Mouse (Mus musculus) MEL (cell line): ENCODE results near the gene Pphln1. TPM values are rescaled to one million over a fixed set of nuclear protein-coding genes. Genes with fewer than 3 reads are reported as not detected.

Experiments
- DNase-seq: peaks from one replicate; pipeline ENCODE4 v3.0.0; 2011; ENCODE audit warnings: low read depth, low spot score
- H3K27ac ChIP-seq: 2 replicates; pipeline ENCODE4 v1.5.1; 2012; ENCODE audit warnings: low read depth, mild to moderate bottlenecking, control low read depth, low read length, moderate library complexity; ENCODE audit not compliant: control insufficient read depth
- H3K27me3 ChIP-seq, 2 experiments: fragments of 150-350 bp in 1 of 2; sonication (generic) in 1 of 2; 2 replicates each; pipeline ENCODE4 v1.6.1; 2012; ENCODE audit warnings: low read length in 2 of 2, mild to moderate bottlenecking in 2 of 2, improper control_type of control experiment in 1 of 2, moderate library complexity in 1 of 2; ENCODE audit not compliant: insufficient read depth in 2 of 2, control insufficient read depth in 1 of 2
- H3K36me3 ChIP-seq, 2 experiments: 2 replicates each; pipeline ENCODE4 v1.6.1; 2012 to 2014; ENCODE audit warnings: low read length in 2 of 2, improper control_type of control experiment in 1 of 2, inconsistent platforms in 1 of 2, mild to moderate bottlenecking in 1 of 2; ENCODE audit not compliant: insufficient read depth in 2 of 2, control insufficient read depth in 1 of 2
- H3K4me1 ChIP-seq, 2 experiments: fragments of 150-350 bp in 1 of 2; sonication (generic) in 1 of 2; 2 replicates each; pipeline ENCODE4 v1.6.1; 2012; ENCODE audit warnings: low read length in 2 of 2, improper control_type of control experiment in 1 of 2, mild to moderate bottlenecking in 1 of 2; ENCODE audit not compliant: insufficient read depth in 2 of 2, control insufficient read depth in 1 of 2
- H3K4me3 ChIP-seq, 2 experiments: fragments of 150-350 bp in 1 of 2; sonication (generic) in 1 of 2; 2 replicates each; pipeline ENCODE4 v1.5.1; 2012; ENCODE audit warnings: low read depth in 2 of 2, low read length in 2 of 2, mild to moderate bottlenecking in 2 of 2, moderate library complexity in 2 of 2, control low read depth in 1 of 2, improper control_type of control experiment in 1 of 2; ENCODE audit not compliant: control insufficient read depth in 1 of 2, insufficient read depth in 1 of 2
- H3K79me2 ChIP-seq: 2 replicates; pipeline ENCODE4 v1.6.1; 2012; ENCODE audit warnings: mild to moderate bottlenecking, low read length, moderate library complexity; ENCODE audit not compliant: control insufficient read depth, poor library complexity, insufficient read depth
- H3K9ac ChIP-seq: 2 replicates; pipeline ENCODE4 v1.6.1; 2012; ENCODE audit warnings: low read depth, mild to moderate bottlenecking, control low read depth, low read length, moderate library complexity; ENCODE audit not compliant: control insufficient read depth, poor library complexity, severe bottlenecking
- H3K9me3 ChIP-seq: fragments of 150-350 bp; sonication (generic); replicated peaks from 2 replicates; pipeline ENCODE4 v1.6.1; 2012; ENCODE audit warnings: mild to moderate bottlenecking, low read length, improper control_type of control experiment, moderate library complexity; ENCODE audit not compliant: insufficient read depth
- CHD1 ChIP-seq: IDR thresholded peaks from 2 replicates; pipeline ENCODE4 v1.6.1; 2012; ENCODE audit warnings: low read depth, mild to moderate bottlenecking, inconsistent platforms, low read length, improper control_type of control experiment
- CHD2 ChIP-seq: IDR thresholded peaks from 2 replicates; pipeline ENCODE4 v1.6.1; 2011; ENCODE audit warnings: low read length, improper control_type of control experiment
- E2F4 ChIP-seq: IDR thresholded peaks from 2 replicates; pipeline ENCODE4 v1.6.1; 2011; ENCODE audit warnings: low read depth, low read length, improper control_type of control experiment, borderline replicate concordance
- ELF1 ChIP-seq: IDR thresholded peaks from 2 replicates; pipeline ENCODE4 v1.6.1; 2014; ENCODE audit warnings: low read depth, mild to moderate bottlenecking, inconsistent platforms, low read length, improper control_type of control experiment, moderate library complexity
- ETS1 ChIP-seq: IDR thresholded peaks from 2 replicates; pipeline ENCODE4 v1.6.1; 2012; ENCODE audit warnings: low read depth, mild to moderate bottlenecking, inconsistent platforms, low read length, improper control_type of control experiment, moderate library complexity
- HCFC1 ChIP-seq: IDR thresholded peaks from 2 replicates; pipeline ENCODE4 v1.6.1; 2012; ENCODE audit warnings: low read depth, mild to moderate bottlenecking, inconsistent platforms, low read length, improper control_type of control experiment, moderate library complexity
- JUND ChIP-seq: IDR thresholded peaks from 2 replicates; pipeline ENCODE4 v1.6.1; 2011; ENCODE audit warnings: low read depth, mild to moderate bottlenecking, improper control_type of control experiment, low read length
- KAT2A ChIP-seq: conservative IDR thresholded peaks from 2 replicates; pipeline ENCODE4 v1.6.1; 2012; ENCODE audit warnings: low read depth, low read length, improper control_type of control experiment, inconsistent platforms
- MAX ChIP-seq: IDR thresholded peaks from 2 replicates; pipeline ENCODE4 v1.6.1; 2011; ENCODE audit warnings: low read length, improper control_type of control experiment
- MAZ ChIP-seq: IDR thresholded peaks from 2 replicates; pipeline ENCODE4 v1.6.1; 2012; ENCODE audit warnings: low read depth, mild to moderate bottlenecking, inconsistent platforms, low read length, improper control_type of control experiment
- MYB ChIP-seq: IDR thresholded peaks from 2 replicates; pipeline ENCODE4 v1.6.1; 2011; ENCODE audit warnings: mild to moderate bottlenecking, low read depth, low read length, improper control_type of control experiment
- NELFE ChIP-seq: IDR thresholded peaks from 2 replicates; pipeline ENCODE4 v1.6.1; 2011; ENCODE audit warnings: low read depth, low read length, improper control_type of control experiment
- NRF1 ChIP-seq: IDR thresholded peaks from 2 replicates; pipeline ENCODE4 v1.6.1; 2014; ENCODE audit warnings: low read depth, mild to moderate bottlenecking, inconsistent platforms, low read length, improper control_type of control experiment, moderate library complexity; ENCODE audit not compliant: poor library complexity, insufficient read depth, severe bottlenecking
- POLR2A ChIP-seq, 2 experiments: IDR thresholded peaks; 2 replicates each; pipeline ENCODE4 v1.6.1; 2011 to 2012; ENCODE audit warnings: low read length in 2 of 2, mild to moderate bottlenecking in 2 of 2, control low read depth in 1 of 2, improper control_type of control experiment in 1 of 2, low read depth in 1 of 2, moderate library complexity in 1 of 2; ENCODE audit not compliant: control insufficient read depth in 1 of 2, insufficient read depth in 1 of 2, poor library complexity in 1 of 2
- POLR2AphosphoS5 ChIP-seq: IDR thresholded peaks from 2 replicates; pipeline ENCODE4 v1.6.1; 2012; ENCODE audit warnings: low read depth, borderline replicate concordance, mild to moderate bottlenecking, inconsistent platforms, low read length, moderate library complexity, mixed read lengths
- SIN3A ChIP-seq: IDR thresholded peaks from 2 replicates; pipeline ENCODE4 v1.6.1; 2012; ENCODE audit warnings: low read length, improper control_type of control experiment, inconsistent platforms
- TAL1 ChIP-seq: IDR thresholded peaks from 2 replicates; pipeline ENCODE4 v1.6.1; 2012; ENCODE audit warnings: mild to moderate bottlenecking, inconsistent platforms, low read length, moderate library complexity, mixed read lengths
- TBP ChIP-seq: IDR thresholded peaks from 2 replicates; pipeline ENCODE4 v1.8.0; 2011; ENCODE audit warnings: low read depth, low read length, improper control_type of control experiment
- TCF12 ChIP-seq: IDR thresholded peaks from 2 replicates; pipeline ENCODE4 v1.6.1; 2014; ENCODE audit warnings: low read depth, mild to moderate bottlenecking, inconsistent platforms, low read length, improper control_type of control experiment, moderate library complexity
- UBTF ChIP-seq: IDR thresholded peaks from 2 replicates; pipeline ENCODE4 v1.6.1; 2012; ENCODE audit warnings: low read depth, mild to moderate bottlenecking, inconsistent platforms, low read length, improper control_type of control experiment, moderate library complexity, borderline replicate concordance; ENCODE audit not compliant: insufficient read depth
- ZC3H11A ChIP-seq: IDR thresholded peaks from 2 replicates; pipeline ENCODE4 v1.6.1; 2012; ENCODE audit warnings: low read depth, mild to moderate bottlenecking, inconsistent platforms, low read length, improper control_type of control experiment
- ZMIZ1 ChIP-seq: IDR thresholded peaks from 2 replicates; pipeline ENCODE4 v1.6.1; 2012; ENCODE audit warnings: low read depth, mild to moderate bottlenecking, inconsistent platforms, low read length, improper control_type of control experiment, moderate library complexity
- polyA plus RNA-seq, 2 experiments: library from polyadenylated mRNA; stranded (reverse) in 1 of 2; unstranded in 1 of 2; fragments of >175 nt in 1 of 2; fragments of >200 nt in 1 of 2; gene quantifications; 2 replicates each; pipeline versions ENCODE4 v1.2.1 to v1.2.4; 2012; ENCODE audit warnings: low replicate concordance in 2 of 2, low read depth in 1 of 2; ENCODE audit not compliant: insufficient read length in 2 of 2, insufficient read depth in 1 of 2, missing spikeins in 1 of 2
- total RNA-seq: library from RNA; depleted of rRNA; stranded (reverse); fragments of 300-350 nt; gene quantifications from 2 replicates; pipeline ENCODE4 v1.2.3, GENCODE M21; 2012; rRNA removed

Pphln1 gene
- total RNA-seq = 44.8 and 50.1 TPM in 2 replicates
- 10 to 100 TPM; 43.4 to 63.0 TPM for polyA plus RNA-seq

DNA sequence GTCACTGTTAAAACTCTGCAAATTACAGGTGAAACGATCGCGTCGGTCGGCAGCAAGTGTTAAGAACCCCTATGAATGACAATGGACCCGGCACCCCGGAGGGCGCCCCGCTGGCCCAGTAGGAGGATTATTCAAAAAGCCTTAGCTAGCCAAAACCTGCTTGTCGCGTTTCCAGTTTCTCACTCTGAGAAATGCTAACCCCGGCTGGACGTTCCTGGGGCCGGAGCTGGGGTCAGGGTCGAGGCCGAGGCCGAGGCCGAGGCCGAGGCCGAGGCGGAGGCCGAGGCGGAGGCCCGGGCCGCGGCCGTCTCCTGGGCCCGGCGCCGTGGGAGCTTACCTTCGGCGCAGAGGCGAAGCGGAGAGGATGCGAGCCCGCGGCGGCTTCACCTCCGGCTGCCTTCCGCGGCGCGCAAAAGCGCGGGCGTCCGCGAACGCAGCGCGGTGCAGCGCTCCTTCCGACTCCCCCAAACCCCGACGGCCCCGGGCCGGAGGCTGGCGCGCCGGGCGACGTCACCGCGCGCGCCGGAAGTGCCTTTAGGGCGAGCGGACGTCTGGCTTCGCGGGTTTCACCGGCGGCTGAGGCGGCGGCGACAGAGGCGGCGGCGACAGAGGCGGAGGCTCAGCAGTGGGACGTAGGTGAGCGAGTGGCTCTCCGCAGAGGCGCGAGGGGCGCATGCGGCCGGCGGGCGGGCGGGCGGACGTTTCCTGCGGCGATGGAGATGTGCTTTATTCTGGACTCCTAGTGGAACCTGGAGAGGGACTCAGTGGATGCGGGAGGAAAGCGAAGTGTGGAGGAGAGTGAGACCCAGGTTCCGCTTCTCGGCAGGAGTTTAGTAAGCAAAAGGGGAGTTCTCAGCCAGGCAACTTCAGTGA lies at the start of gene Pphln1, which contains the start of gene Zcrb1:
Gene Pphln1 (plus strand): TSS at position 525 of the 873 bp plus-strand sequence.
Gene Zcrb1 (minus strand): TSS at position 509 of the 873 bp plus-strand sequence.
- peaks cover 6 to 43% of the 10 kb centered on the region in 2 experiments for H3K36me3 ChIP-seq
- peak within 1 kb of the TSS; percentile 86 for H3K27ac ChIP-seq
- peak; percentile 2; the same call in 1 of the 2 replicates for TF ChIP-seq MYB
- TF ChIP-seq POLR2AphosphoS5 = no peak
- peak; percentile 79; the same call in 1 of the 2 replicates for TF ChIP-seq KAT2A
- TF ChIP-seq MAZ = peak; percentile 84; the same call in 1 of the 2 replicates
- TF ChIP-seq E2F4 = no peak
- TF ChIP-seq HCFC1 = peak; percentile 91
- no peak for TF ChIP-seq CHD2
- peak; percentile 47; the same call in 1 of the 2 replicates for TF ChIP-seq TBP
- peak; percentile 60 for TF ChIP-seq NRF1
- peak; percentile 82 for TF ChIP-seq SIN3A
- peak; percentile 94 for TF ChIP-seq NELFE
- peak; percentile 92 to 94 for TF ChIP-seq POLR2A (IDR thresholded peaks at IDR 0.05; ENCODE audit: control insufficient read depth in 1 of 2, insufficient read depth in 1 of 2, low read depth in 1 of 2, low read length in 2 of 2, poor library complexity in 1 of 2)
- TF ChIP-seq ZMIZ1 = peak; percentile 67; the same call in 1 of the 2 replicates
- TF ChIP-seq UBTF = 0 out of 2 replicates have a peak, but pooled peaks have one; percentile 51
- TF ChIP-seq CHD1 = no peak
- no peak for TF ChIP-seq TAL1
- TF ChIP-seq ZC3H11A = no peak; the same call in 1 of the 2 replicates
- TF ChIP-seq TCF12 = peak; percentile 70
- peak; percentile 93 for TF ChIP-seq ELF1
- no peak for TF ChIP-seq ETS1
- no peak for TF ChIP-seq JUND
- peak; percentile 55; the same call in 1 of the 2 replicates for TF ChIP-seq MAX
- peaks cover 61% of the 10 kb centered on the region for H3K79me2 ChIP-seq
- H3K27me3 ChIP-seq = no peaks in the 10 kb centered on the region
- H3K9ac ChIP-seq = peak within 1 kb of the TSS; percentile 95
- DNase-seq = peak; percentile 94
- no peaks in the 10 kb centered on the region for H3K9me3 ChIP-seq
- peak within 1 kb of the TSS; percentile 87 to 91 for H3K4me3 ChIP-seq
- peaks cover 15 to 20% of the 10 kb centered on the region in 2 experiments for H3K4me1 ChIP-seq
